Mouse (Mus musculus) liver, postnatal 0 days (tissue): ENCODE measurements around the gene 1700011L22Rik. TPM values are rescaled to one million over a fixed set of nuclear protein-coding genes. Genes with fewer than 3 reads are reported as not detected.

Experiments used
- ATAC-seq: fragments of 200-750 bp; cut with Nextera tagmentation; 2 replicates; pipeline ENCODE4 v1.8.0; 2017; ENCODE audit warnings: mild to moderate bottlenecking, moderate library complexity
- DNase-seq: peaks from one replicate; pipeline ENCODE4 v3.0.0-alpha.2; 2016
- H3K27ac ChIP-seq: fragments of 300-500 bp; sonication (generic); 2 replicates; pipeline ENCODE4 v1.5.1; 2014; ENCODE audit warnings: antibody characterized with exemption, moderate library complexity, mild to moderate bottlenecking, low read depth
- H3K27me3 ChIP-seq: fragments of 300-500 bp; sonication (generic); 2 replicates; pipeline ENCODE4 v1.6.1; 2014; ENCODE audit warnings: low read length, control low read depth, mixed read lengths; ENCODE audit not compliant: insufficient read depth
- H3K36me3 ChIP-seq: fragments of 300-500 bp; sonication (generic); replicated peaks from 2 replicates; pipeline ENCODE4 v1.6.1; 2014; ENCODE audit warnings: mild to moderate bottlenecking, control low read depth, low read length, moderate library complexity, mixed read lengths; ENCODE audit not compliant: insufficient read depth
- H3K4me1 ChIP-seq: fragments of 300-500 bp; sonication (generic); 2 replicates; pipeline ENCODE4 v1.6.1; 2014; ENCODE audit warnings: antibody characterized with exemption, mild to moderate bottlenecking, control low read depth; ENCODE audit not compliant: insufficient read depth
- H3K4me2 ChIP-seq: fragments of 300-500 bp; sonication (generic); 2 replicates; pipeline ENCODE4 v1.6.1; 2014; ENCODE audit warnings: low read depth, mild to moderate bottlenecking, low read length, moderate library complexity, mixed read lengths
- H3K4me3 ChIP-seq: fragments of 300-500 bp; sonication (generic); 2 replicates; pipeline ENCODE4 v1.5.1; 2014; ENCODE audit warnings: low read depth, low read length
- H3K9ac ChIP-seq: fragments of 300-500 bp; sonication (generic); replicated peaks from 2 replicates; pipeline ENCODE4 v1.6.1; 2014; ENCODE audit warnings: mild to moderate bottlenecking, moderate library complexity
- H3K9me3 ChIP-seq: fragments of 300-500 bp; sonication (generic); 2 replicates; pipeline ENCODE4 v1.6.1; 2016; ENCODE audit warnings: mild to moderate bottlenecking, control low read depth, low read length, mixed read lengths
- CTCF ChIP-seq: sonication (generic); IDR thresholded peaks from 2 replicates; pipeline ENCODE4 v1.5.1; 2016; ENCODE audit warnings: antibody characterized with exemption, low read depth
- EP300 ChIP-seq: IDR thresholded peaks from 2 replicates; pipeline ENCODE4 v1.6.1; 2016; ENCODE audit warnings: antibody characterized with exemption, low read depth, mild to moderate bottlenecking
- whole genome bisulfite sequencing: fragments of 180-500 bp; shearing (Covaris S2); extraction: QIAGEN DNeasy Blood & Tissue Kit; methylation state at CpG from one replicate; pipeline ENCODE4 v1.1.7; 2014; ENCODE audit not compliant: insufficient replicate concordance; 5-methylcytosine and 5-hydroxymethylcytosine counted together
- polyA plus RNA-seq: library from polyadenylated mRNA; unstranded; fragments of >200 nt; fragmentation: Nextera tagmentation; extraction: Ambion mirVana; gene quantifications from 2 replicates; pipeline ENCODE4 v1.2.1, GENCODE M21; 2015

1700011L22Rik gene
- polyA plus RNA-seq, 1 experiment from 2014 or later = not detected

- H3K27me3 ChIP-seq = no peaks in the 10 kb centered on the region
- H3K4me3 ChIP-seq = no peak overlapping the region
- no peaks in the 10 kb centered on the region for H3K36me3 ChIP-seq
- no peak overlapping the region for H3K27ac ChIP-seq
- H3K9ac ChIP-seq = no peak overlapping the region
- DNase-seq (peak; percentile 27), ATAC-seq (no peak)
- no peaks in the 10 kb centered on the region for H3K9me3 ChIP-seq
- TF ChIP-seq EP300 (no peak), CTCF (no peak)
- WGBS = 66% methylated on average over 5 of the region's 5 CpGs
- peaks cover 11% of the 10 kb centered on the region; the same call in 1 of the 2 replicates for H3K4me1 ChIP-seq
- no peak overlapping the region for H3K4me2 ChIP-seq
Measured at GRCm38 (mm10) chr8:79289592-79289991, 41.2 kb upstream of the 1700011L22Rik start.

GRCm38 (mm10) chr8:79288681-79289080, 40.3 kb upstream of the 1700011L22Rik start:
- Histone ChIP-seq H3K4me2 (no peak overlapping the region), H3K9ac (no peak overlapping the region), H3K36me3 (no peaks in the 10 kb centered on the region), H3K9me3 (no peaks in the 10 kb centered on the region), H3K27me3 (no peaks in the 10 kb centered on the region), H3K27ac (no peak overlapping the region), H3K4me1 (peaks cover 9% of the 10 kb centered on the region; the same call in 1 of the 2 replicates), H3K4me3 (no peak overlapping the region)
- TF ChIP-seq CTCF = no peak
- no peak for TF ChIP-seq EP300
- WGBS = 50% methylated on average over 2 of the region's 2 CpGs
- DNase-seq (no peak), ATAC-seq (no peak)

- no peaks in the 10 kb centered on the region for H3K27me3 ChIP-seq
- 65% methylated on average over 4 of the region's 4 CpGs for WGBS
- no peaks in the 10 kb centered on the region for H3K9me3 ChIP-seq
- no peak overlapping the region for H3K4me2 ChIP-seq
- DNase-seq = no peak
- no peaks in the 10 kb centered on the region for H3K36me3 ChIP-seq
- H3K27ac ChIP-seq = no peak overlapping the region
- TF ChIP-seq CTCF (no peak), EP300 (no peak)
- no peak for ATAC-seq
- H3K4me3 ChIP-seq = no peak overlapping the region
- no peak overlapping the region for H3K9ac ChIP-seq
- peaks cover 5% of the 10 kb centered on the region; the same call in 1 of the 2 replicates for H3K4me1 ChIP-seq
Measured at GRCm38 (mm10) chr8:79288250-79288649, 39.9 kb upstream of the 1700011L22Rik start.

GRCm38 (mm10) chr8:79286424-79286823, 38.1 kb upstream of the 1700011L22Rik start:
- WGBS = 75% methylated on average over 3 of the region's 3 CpGs
- Histone ChIP-seq H3K27me3 (no peaks in the 10 kb centered on the region), H3K36me3 (peaks cover 5% of the 10 kb centered on the region; the same call in 1 of the 2 replicates), H3K4me2 (no peak overlapping the region), H3K4me1 (no peaks in the 10 kb centered on the region; the same call in 1 of the 2 replicates), H3K9ac (no peak overlapping the region), H3K9me3 (no peaks in the 10 kb centered on the region), H3K27ac (no peak overlapping the region), H3K4me3 (no peak overlapping the region)
- no peak for TF ChIP-seq EP300
- TF ChIP-seq CTCF = no peak
- no peak for DNase-seq
- ATAC-seq = no peak

- H3K36me3 ChIP-seq = peaks cover 5% of the 10 kb centered on the region; the same call in 1 of the 2 replicates
- no peak overlapping the region for H3K4me3 ChIP-seq
- H3K9me3 ChIP-seq = no peaks in the 10 kb centered on the region
- TF ChIP-seq EP300 = no peak
- no peak for TF ChIP-seq CTCF
- no peak for ATAC-seq
- DNase-seq = no peak
- no peaks in the 10 kb centered on the region; the same call in 1 of the 2 replicates for H3K4me1 ChIP-seq
- no peak overlapping the region for H3K27ac ChIP-seq
- H3K27me3 ChIP-seq = no peaks in the 10 kb centered on the region
- H3K9ac ChIP-seq = no peak overlapping the region
- no peak overlapping the region for H3K4me2 ChIP-seq
- 81% methylated on average over 3 of the region's 3 CpGs for WGBS
Measured at GRCm38 (mm10) chr8:79284626-79285025, 36.3 kb upstream of the 1700011L22Rik start.

- no peak overlapping the region for H3K27ac ChIP-seq
- no peaks in the 10 kb centered on the region for H3K4me1 ChIP-seq
- H3K36me3 ChIP-seq = peaks cover 6% of the 10 kb centered on the region; the same call in 1 of the 2 replicates
- 52% methylated on average over 6 of the region's 6 CpGs for WGBS
- no peak for TF ChIP-seq CTCF
- no peak for TF ChIP-seq EP300
- H3K27me3 ChIP-seq = no peaks in the 10 kb centered on the region
- DNase-seq = no peak
- no peak overlapping the region for H3K4me2 ChIP-seq
- H3K9ac ChIP-seq = no peak overlapping the region
- H3K9me3 ChIP-seq = no peaks in the 10 kb centered on the region
- no peak overlapping the region for H3K4me3 ChIP-seq
- no peak for ATAC-seq
Measured at GRCm38 (mm10) chr8:79281376-79281890, 33.1 kb upstream of the 1700011L22Rik start.
